Mouse (Mus musculus) c-Kit-negative CD71-positive TER-119-positive erythroid progenitor cells, embryonic 14.5 days (primary cell): ENCODE data around the gene Olfr96.
"Not testable (repeated sequence)": the region's sequence is repeated elsewhere in the genome, so short reads cannot be mapped to it uniquely, and the experiment has no call there.

Experiments
- DNase-seq: peaks from one replicate; pipeline ENCODE4 v3.0.0-alpha.2; 2013; ENCODE audit warnings: low read depth, low spot score

Olfr96 gene

DNA sequence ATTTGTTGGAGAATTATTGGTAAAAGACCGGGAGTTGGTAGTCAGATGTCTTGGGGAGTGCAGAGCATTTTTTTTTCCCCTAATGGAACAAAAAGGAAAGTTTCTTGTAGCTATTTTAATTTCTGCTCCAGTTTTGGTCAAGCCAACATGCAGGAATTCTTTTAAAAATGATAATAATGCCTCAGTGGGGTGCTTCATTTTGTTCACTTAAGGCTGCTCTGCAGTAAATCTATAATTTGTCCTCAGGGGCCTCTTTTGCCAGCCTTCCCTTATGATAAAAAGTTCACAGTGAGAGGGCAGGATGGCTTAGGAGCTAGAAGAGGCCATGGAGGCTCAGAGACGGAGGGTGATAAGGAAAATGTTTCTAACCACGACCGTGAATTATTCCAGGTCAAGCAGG is at the start of gene Olfr96:
TSS of gene Olfr96 (plus strand) at position 301 of the 400 bp plus-strand sequence.
- no peak for DNase-seq

- no peak for DNase-seq
Observed at GRCm38 (mm10) chr17:37185474-37185873, 34.5 kb upstream of the Olfr96 start.

DNA sequence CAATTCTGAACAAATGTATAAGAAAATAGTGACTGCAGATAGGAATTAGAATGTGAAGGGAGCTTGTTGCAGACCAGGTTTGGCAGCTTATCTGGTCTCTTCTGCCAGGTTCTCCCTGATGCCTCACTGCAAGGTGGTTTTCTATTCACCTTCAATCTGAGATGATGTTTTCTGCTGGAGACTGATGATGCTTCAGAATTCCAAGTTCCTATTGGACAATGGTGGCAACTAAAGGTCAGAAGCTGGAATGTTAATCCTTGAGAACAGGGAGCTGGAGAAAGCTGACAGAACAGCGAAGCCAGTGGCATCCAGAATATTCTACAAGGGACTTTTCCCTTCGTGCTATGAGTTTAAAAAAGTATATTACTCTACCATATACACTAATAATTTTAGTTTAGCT is 29.2 kb upstream of the Olfr96 start:
- DNase-seq: no peak

DNA sequence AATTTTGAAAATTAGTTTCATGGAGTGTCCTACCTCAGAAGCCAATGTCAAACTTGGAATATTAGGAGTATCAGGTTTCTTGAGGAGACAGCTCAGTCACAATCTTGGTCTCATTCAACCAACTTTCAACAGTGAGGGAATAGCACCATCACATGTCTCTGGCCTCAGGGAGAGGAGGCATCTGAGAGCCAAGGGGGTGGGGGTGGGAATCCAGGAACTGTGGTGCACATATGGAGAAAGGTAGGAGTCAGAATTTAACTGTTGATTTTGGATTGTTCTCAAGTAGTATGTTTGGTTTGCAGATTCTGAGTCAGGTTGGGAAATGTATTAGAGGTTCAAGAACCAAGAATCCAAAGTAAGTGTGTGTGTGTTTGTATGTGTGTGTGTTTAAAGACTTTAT is 26.9 kb upstream of the Olfr96 start:
- no peak for DNase-seq

- DNase-seq: no peak
Observed at GRCm38 (mm10) chr17:37193656-37194055, 26.3 kb upstream of the Olfr96 start, which contains the start of gene Ubd. Ubd (plus strand) TSS chr17:37193892.

DNA sequence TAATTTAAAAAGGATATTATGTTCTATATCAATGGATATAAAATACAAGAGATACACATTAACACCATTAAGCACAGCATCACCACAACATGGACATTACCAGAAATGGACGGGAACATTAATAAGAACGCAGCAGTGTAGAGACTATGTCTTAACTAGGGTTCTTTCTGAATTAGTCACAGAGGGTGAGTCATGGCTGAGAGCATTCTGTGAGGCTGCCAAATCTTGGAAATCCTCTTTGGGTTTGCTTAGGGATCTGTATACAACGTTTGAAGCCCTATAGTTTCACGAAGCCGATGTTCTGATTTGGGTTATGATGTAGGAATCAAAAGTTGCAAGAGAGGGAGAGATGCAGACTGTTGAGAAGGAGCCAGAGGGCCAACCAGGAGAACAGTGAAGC is 25.2 kb upstream of the Olfr96 start:
- DNase-seq: no peak

DNA sequence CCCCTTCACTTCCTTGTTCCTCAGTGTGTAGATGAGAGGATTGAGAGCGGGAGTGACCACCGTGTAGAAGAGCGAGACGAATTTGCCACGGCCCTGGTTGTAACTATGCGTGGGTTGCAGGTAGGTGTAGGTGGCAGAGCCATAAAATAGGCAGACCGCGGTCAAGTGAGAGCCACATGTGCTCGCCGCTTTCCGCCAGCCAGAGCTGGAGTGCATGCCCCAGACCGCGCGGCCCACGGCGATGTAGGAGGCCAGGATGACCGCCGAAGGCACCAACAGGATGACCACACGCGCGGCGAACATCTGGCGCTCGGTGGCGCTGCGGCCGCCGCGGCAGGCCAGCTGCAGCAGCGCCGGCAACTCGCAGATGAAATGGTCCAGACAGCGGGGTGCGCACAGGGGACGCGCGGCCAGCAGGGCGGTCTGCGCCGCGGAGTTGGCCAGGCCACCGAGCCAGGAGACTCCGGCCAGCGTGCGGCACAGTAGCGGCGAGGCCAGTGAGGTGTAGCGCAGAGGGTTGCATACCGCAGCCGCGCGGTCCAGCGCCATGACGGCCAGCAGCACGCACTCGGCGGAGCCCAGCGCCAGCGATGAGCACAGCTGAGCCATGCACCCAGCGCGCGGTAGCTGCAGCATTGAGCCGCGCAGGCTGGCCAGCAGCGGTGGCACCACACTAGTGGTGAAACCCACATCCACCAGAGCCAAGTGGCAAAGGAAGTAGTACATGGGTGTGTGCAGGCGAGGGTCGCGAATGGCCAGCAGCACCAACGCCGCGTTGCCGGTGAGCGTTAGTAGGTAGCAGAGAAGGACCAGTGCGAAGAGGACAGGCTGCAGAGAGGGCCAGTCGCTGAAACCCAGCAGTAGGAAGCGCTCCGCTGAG is 22.9 kb upstream of the Olfr96 start:
- no peak for DNase-seq

GRCm38 (mm10) chr17:37200894-37201293 is 19.1 kb upstream of the Olfr96 start, which contains the start of gene Olfr94:
Olfr94 (minus strand) TSS chr17:37200994.
- DNase-seq: no peak

DNA sequence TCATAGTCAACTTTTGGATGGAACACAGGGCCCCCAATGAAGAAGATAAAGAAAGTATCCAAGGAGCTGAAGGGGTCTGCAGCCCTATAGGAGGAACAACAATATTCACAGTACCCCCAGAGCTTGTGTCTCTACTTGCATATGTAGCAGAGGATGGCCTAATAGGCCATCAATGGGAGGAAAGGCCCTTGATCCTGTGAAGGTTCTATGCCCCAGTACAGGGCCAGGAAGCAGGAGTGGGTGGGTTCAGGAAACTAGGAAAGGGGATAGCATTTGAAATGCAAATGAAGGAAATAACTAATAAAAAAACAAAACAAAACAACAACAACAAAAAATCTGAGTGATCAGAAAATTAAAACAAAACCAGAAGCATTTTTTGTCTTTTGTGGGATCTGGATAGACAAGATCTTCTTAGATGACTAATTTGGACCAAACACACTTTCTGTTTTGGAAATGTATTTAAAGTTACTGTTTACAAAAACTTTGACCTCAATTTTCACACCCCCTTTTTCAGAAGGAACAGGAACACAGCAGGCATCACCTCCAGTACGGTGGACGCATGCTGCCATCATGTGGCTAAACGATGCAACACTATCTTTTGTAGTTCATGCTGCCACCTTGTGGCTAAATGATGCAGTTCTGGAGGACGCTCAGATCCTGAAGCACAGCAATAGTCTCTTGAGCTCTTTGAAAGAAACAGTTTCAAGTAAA is 16.6 kb upstream of the Olfr96 start:
- DNase-seq: peak; percentile 17

- no peak for DNase-seq
Observed at GRCm38 (mm10) chr17:37203917-37204236, 16.1 kb upstream of the Olfr96 start.

GRCm38 (mm10) chr17:37210884-37211768 is 8.8 kb upstream of the Olfr96 start:
- no peak for DNase-seq

DNA sequence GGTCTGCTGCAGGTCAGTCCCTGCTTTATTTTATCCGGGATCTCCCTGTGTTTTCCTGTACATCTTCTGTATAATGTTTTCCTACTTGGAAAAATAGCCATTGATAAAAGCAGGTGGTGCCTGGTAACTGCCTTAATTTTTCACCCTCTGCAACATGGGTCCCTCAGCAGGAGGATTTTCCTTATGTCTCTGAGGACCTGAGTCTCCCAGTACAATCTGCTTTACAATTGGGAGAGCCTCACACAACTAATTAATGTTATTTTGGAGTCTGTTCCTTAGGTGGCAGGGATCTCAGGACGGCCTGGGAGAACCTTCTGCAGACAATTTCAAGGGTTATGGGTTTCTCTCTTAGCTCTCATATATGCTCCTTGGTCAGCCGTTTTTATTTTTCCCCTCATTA is 6.9 kb upstream of the Olfr96 start, which contains the start of gene Olfr95:
TSS of gene Olfr95 (minus strand) at position 101 of the 400 bp plus-strand sequence.
- no peak for DNase-seq

DNA sequence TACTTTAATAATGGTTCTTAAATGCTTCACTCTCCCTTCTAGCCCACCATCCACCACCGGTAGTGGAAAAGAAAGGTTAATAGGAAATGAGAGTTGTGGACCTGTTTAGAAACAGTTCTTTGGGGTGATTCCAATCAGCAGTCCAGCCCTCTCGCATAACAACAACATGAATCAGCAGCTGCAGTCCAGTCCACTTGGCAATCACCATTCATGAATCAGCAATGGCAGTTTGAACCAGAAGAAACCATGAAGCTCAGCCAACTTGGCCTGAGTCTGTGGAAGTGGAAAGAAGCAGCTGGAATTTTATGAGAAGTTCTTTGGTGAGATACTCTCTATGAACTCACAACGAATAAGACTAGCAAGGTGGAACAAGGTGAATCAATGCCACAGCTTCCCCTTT is 1.5 kb upstream of the Olfr96 start:
- no peak for DNase-seq

DNA sequence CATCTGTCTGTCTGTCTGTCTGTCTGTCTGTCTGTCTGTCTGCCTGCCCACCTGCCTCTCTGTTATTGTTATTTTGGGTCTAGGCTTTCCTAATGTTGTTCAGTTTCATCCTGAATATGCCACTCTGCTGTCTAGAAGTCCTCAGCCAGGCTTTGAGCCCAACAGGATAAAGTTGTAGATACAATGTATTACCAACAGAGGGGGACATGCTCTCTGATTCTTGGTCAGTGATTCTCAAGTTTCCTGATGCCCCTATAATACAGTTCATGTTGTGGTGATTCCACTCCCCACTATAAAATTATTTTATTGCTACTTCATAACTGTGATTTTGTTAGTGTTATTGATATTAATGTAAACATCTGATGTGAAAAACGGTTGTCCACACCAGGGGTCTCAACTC is 1.9 kb downstream of the Olfr96 start:
- no peak for DNase-seq

- not testable (repeated sequence) for DNase-seq
Observed at GRCm38 (mm10) chr17:37237230-37237629, 17.3 kb downstream of the Olfr96 start, which contains the start of gene Olfr97. Olfr97 (minus strand) TSS chr17:37237330.

- DNase-seq: no peak
Observed at GRCm38 (mm10) chr17:37242198-37242597, 22.3 kb downstream of the Olfr96 start.

DNA sequence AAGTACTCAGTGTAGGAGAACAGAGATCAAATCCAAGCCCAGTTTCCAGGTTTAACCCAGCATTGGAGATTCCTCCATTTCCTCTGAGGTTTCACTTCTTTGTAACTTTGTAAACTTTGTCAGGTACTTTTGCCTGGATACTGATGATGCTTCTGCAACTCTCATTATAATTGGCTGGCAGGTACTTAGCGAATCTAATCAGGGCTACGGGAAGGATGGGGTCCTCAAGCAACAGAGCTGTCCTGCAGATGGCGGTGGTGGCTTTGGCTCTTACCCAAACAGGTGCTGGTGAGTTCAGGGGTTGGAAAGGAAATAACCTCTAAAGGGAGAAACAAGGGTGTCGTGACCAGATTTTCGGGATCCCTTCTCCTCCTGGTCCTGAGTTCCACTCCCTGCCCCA is 26.8 kb downstream of the Olfr96 start:
- DNase-seq: no peak

DNA sequence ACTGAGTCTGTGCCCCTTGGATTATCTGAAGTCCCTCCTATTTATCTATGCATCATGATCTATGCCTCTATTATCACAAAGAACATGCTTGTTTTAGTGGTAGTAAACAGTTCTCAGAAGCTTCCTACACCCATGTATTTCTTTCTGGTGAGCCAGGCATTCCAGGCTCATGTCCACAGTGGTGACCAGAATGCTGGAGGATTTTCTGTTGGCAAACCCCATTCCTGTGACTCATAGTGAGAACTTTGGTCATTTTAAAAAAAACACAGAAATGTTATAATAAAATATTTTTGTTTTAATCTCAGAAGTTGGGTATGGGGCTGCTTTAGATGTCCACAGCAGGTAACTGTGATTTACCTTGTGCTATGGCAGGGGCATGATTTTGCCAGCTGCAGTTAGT is 29.5 kb downstream of the Olfr96 start:
- DNase-seq: no peak

GRCm38 (mm10) chr17:37250544-37250943 is 30.6 kb downstream of the Olfr96 start:
- no peak for DNase-seq

- DNase-seq: no peak
Observed at GRCm38 (mm10) chr17:37263626-37264025, 43.7 kb downstream of the Olfr96 start, which contains the start of gene Olfr98. Olfr98 (minus strand) TSS chr17:37263749.

DNA sequence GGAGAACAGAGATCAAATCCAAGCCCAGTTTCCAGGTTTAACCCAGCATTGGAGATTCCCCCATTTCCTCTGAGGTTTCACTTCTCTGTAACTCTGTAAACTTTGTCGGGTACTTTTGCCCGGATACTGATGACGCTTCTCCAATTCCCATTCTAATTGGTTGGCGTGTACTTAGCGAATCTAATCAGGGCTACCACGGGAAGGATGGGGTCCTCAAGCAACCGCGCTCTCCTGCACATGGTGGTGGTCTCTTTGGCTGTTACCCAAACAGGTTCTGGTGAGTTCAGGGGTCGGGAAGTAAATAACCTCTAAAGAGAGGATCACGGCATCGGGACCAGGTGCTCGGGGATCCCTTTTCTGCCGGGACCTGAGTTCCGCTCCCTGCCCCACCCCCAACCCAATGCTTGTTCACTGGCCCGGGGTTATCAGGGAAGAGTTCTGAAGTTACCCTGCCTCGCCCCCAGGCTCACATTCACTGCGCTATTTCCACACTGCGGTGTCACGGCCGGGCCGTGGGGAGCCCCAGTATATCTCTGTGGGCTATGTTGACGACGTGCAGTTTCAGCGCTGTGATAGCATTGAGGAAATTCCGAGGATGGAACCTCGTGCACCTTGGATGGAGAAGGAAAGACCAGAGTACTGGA is 50.2 kb downstream of the Olfr96 start, which contains the start of gene H2-M3:
TSS of gene H2-M3 (plus strand) at position 163 of the 644 bp plus-strand sequence.
- DNase-seq: peak; percentile 13
